Mouse (Mus musculus) thymus, postnatal 4 days (tissue): ENCODE data around the gene Zfp740.
A peak's percentile ranks its signal among the peaks of the same experiment; 100 is the strongest.

Source experiments
- DNase-seq: peaks from one replicate; pipeline ENCODE4 v3.0.0; 2021

The Zfp740 gene

DNA sequence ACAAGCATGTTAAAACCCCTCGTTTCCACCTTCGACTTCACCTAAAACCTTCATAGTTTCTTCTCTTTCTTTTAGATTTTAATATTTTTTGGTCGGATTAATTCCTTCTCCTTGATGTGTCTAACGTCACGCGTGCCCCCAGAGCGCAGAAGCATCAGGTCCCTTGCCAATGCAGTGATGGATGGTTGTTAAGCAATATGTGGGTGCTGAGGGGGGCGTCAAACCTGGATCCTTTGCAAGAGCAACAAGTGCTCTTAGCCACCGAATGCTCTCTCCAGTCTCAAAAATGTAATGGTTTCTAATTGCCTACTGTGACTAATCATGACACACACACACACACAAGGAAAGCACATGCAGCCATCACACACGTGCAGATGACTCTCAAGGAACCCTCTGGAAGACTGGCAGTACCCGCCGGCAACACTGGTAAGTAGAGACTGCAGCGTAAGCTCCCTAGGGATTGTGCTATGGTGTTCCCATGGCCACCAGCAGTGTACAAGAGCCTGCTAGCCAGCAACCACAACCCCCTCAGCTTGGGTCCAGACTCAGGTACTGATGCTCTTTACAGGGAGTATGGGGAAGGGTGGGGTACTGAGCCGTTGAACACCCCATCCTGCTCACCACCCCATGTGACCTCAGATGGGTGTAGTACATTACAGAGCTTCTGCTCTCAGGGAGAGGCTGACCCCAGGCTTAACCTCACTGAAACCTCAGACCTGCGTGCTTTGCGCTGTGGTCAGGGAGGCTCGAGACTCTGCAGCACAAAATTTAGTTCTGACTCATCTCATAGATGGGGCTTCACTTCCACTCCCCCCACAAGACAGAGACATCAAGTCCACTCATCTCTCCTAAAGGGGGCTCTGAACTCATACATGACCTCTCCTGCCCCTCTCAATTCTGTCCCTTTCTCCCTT, 27.6 kb downstream of the Zfp740 start:
- DNase-seq: no peak

GRCm38 (mm10) chr15:102231748-102232147, 28.7 kb downstream of the Zfp740 start, which contains the start of gene Itgb7:
Itgb7 (minus strand) TSS chr15:102231944.
- peak; percentile 79 for DNase-seq

DNA sequence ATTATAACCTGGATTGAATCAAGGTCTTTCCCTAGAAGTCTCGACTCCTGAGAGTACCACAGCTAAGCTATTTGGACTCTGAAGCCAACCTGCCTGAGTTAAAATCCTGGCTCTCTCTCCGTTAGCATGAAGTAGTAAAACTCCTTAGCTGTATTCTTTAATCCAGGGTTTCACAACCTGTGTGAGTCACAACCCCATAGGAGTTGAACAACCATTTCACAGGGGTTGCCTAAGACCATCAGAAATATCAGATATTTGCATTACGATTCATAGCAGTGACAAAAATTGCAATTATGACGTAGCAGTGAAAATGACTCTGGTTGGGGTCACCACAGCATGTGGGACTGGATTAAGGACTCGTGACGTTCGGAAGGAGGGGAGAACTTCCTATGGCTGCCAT, 29.7 kb downstream of the Zfp740 start:
- no peak for DNase-seq

DNA sequence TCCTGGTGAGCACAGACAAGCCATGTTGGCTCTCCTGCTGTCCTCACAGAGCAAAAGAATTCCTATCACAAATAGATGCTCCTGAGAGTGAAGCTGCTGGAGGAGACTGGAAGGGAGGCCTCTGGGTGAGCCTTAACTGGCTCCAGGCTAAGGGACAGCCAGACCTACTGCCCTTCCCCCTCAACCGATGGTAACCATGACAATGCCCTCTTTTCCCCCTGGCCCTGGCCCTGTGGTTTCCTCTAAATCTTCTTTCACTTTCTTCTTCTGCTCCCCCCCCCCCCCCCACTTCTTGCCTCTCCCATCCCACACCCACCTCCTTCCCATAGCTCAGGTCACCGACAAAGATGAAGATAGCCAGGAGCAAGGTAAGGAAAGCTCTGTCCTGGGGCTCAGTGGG, 30.8 kb downstream of the Zfp740 start:
- no peak for DNase-seq

DNA sequence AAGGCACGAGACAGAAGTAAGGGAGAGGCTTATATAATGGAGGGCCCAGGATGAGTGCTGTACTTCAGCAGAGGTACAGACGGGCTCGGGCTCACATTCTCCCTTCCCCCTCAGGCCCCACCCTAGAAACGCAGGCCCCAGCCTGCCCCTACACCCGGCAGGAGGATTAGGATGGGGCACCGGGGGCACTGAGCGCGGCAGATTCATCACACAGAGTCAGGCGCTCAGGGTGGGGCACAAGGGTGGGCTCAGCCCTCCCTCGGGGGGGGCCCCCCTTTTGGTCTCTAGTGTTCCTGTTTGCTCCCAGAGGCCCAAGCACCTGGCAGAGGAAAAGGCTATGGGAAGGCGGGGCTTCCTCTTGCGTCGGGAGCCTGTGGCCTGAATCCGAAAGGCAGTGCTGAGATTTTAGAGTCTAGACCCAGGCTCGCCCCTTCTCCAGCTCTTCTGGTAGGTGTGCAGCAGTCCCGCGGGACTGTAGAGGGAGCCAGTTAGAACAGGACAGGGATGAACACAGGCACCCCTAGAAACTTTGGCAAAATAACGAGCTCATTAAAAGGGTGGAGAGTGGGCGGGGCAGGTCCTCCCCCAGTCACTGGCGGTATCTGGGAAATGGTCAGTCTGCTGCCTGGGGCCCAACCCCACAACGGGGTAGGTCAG, 32.5 kb downstream of the Zfp740 start:
- peak; percentile 51 for DNase-seq

DNA sequence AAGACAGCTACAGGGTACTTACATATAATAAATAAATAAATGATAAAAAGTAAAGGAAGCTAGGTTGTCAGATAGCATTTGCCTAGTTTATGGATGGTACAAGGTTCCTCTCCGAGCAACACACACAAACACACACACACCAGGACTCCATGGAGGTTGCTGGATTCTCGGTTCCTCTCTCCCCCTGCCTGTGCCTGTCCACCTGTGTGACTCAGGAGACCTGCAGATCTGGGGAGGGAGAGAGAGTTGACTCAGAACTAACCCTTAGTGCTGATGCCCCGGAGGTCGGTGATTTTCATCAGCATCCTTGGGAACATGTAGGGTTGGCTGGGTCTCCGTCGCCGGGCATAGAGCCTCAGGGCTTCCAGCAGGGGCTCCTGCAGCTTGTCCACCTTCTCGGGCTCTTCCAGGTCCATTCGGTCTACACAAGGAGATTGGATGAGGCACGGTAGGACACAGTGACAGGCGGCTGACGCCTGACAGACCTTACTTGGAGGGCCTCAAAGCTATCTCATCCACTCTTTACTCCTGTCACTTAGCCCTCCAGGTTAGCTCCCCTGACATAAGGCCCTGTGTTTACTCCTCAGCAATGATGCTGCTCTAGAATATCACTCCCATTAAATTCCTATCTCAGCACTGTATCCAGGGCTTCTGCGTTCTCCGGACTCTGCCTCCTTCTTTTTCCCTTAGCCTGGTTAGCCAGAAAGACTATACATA, 35.7 kb downstream of the Zfp740 start:
- DNase-seq: peak; percentile 9

- peak; percentile 94 for DNase-seq
Measured at GRCm38 (mm10) chr15:102239260-102239590, 36.2 kb downstream of the Zfp740 start.

GRCm38 (mm10) chr15:102239851-102240250, 36.8 kb downstream of the Zfp740 start:
- peak; percentile 9 for DNase-seq

- peak; percentile 8 for DNase-seq
Measured at GRCm38 (mm10) chr15:102240607-102241006, 37.6 kb downstream of the Zfp740 start.

- no peak for DNase-seq
Measured at GRCm38 (mm10) chr15:102242404-102243228, 39.6 kb downstream of the Zfp740 start.

DNA sequence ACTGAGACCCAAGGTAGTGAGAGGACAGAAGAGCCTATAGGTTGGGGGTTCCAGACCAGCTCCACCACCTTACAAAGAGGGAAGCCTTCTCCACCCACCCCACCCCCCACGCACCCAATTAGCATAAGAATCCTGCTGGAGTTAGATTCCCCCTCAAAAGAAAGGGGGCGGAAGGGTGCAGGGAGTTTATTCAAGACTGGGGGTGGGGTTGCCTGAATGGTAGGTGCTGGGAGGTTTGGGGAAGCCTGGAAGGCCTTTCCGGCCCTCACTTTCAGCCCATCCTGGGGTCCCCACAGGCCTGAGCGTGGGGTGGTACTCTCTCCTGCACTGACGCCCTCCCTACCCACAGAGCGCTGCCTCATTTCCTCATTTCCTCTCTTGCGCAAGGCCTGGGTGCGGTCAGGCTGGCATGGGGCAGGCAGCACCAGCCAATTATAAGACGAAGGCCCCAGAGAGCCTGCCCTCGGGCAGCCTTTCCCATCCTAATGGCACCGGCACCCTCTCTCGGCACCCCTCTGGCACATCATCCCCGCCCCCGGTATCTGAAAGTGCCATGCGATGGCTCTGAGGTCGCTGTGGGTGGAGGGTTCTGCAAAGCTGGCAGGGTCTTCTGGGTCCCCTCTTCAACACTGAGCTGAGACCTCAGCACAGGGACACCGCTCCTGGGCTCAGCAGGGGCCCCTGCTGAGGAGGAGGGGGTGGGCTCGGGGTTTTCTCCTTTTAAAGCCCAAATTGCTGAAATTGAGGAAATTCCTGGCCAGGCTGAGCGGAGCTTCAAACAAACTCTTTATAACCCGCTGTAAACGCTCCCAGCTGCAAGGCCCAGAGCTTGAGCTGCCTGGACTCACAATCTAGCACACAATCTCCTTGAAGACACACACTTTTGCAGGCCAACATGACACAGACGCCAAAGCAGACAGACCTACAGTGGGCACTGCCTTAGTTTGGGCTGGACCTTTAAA, 40.5 kb downstream of the Zfp740 start:
- DNase-seq: peak; percentile 39

- no peak for DNase-seq
Measured at GRCm38 (mm10) chr15:102244306-102245191, 41.5 kb downstream of the Zfp740 start.

DNA sequence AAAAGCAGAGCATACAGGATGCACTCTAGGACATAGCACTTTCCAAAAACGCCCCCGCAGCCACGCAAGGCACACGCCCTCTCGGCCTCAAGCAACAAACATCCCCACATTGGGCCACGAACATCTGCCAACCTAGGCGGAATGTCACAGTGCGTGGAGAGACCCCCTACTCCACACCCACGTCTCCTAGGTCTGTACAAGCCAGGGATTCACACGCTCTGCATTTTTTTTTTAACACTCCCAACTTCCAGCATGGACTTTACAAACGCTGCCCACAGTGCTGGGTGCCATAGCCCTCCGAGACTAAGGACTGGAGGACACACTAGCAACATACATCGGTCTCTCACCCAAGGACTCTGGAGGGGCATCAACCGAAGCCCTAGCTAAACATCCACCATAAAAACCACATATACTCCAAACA, 42.4 kb downstream of the Zfp740 start:
- DNase-seq: no peak

DNA sequence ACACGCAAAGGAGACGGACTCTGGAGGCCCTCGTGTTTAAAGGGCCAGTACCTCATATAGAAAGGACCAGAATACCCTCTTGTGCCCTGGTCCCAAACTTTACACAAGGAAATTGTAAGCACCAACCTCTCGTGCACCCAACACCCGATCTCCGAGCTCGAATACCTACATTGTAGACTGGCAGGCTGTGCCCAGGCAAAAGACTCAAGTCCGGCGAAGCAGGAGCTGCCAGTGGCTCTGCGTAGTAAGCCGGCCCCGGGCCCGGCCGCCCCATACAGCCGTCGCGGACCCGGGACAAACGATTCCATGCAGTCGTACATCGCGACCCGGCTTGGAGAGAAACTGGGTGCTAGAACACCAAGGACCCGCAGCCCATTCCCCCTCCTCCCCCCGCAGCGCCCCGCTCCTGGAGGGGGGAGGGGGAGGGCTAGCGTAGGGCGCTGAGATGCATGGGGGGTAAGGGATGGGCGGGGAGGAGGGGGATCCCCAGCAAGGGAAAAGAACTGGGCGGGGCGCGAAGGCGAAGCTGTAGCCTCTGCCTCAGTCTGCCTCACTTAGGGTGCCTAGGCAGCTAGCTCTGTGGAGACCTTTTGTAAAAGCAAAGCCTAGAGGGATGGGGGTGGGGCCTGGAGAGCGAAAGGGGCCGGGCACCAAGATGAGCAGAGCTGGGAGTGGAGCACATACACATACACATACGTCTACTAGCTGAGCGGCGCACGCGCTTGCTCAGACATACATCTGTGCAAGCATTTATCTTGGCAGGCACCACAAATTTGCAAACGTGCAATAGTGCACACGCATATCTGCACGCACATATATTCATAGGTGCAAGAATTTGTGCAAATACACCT, 43.1 kb downstream of the Zfp740 start:
- DNase-seq: peak; percentile 71

- DNase-seq: peak; percentile 75
Measured at GRCm38 (mm10) chr15:102246866-102247251, 43.8 kb downstream of the Zfp740 start.

DNA sequence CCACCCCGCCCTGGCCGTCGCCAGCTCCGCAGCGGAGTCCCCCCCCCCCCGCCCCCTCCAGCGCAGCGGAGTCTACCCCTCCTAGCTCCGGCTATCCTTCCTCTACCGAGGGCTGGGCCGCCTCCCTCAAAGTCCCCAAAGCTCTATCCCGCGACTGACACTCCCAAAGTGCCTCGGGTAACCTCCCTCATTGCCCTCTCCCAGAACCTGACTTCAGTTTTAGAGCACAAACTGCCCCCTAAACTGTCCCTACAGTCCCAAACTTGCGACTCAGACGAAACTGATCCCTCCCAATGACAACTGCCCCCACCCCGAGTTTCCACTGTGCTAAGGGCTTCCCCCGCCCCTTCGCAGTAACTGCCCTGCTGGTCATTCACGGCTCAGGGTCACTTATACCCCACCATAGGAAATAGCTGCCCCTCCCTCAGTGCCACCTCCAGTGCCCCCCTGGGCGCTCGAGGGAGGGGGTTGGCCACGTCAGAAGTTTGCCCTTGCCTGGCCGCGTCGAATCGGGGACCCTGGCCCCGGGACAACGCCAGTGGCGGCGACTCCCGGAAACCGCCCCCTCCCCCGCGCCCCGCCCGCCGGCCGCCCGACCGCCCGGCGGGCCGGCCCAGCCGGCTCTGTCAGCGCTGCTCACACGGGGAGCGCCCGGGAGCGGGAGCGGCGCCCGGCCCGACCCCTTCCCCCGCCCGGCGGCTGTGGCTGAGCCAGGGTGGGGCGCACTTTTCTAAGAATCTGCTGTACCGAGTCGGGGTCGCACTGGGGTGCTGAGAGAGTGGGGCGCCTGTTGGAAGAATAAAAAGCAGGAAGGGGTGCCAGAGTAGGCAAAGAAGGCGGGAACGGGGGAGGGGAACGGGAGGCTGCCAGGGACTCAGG, 44.4 kb downstream of the Zfp740 start:
- DNase-seq: peak; percentile 68

- no peak for DNase-seq
Measured at GRCm38 (mm10) chr15:102248131-102248811, 45.2 kb downstream of the Zfp740 start.

GRCm38 (mm10) chr15:102248812-102249191, 45.8 kb downstream of the Zfp740 start:
- no peak for DNase-seq
